Mouse (Mus musculus) erythroblast, embryonic 14.5 days (primary cell): ENCODE measurements around the gene Lifr. TPM values are rescaled to one million over a fixed set of nuclear protein-coding genes. Genes with fewer than 3 reads are reported as not detected.

Experiments
- H3K27me3 ChIP-seq: 2 replicates; pipeline ENCODE4 v1.6.1; 2012; ENCODE audit warnings: inconsistent platforms; ENCODE audit not compliant: control insufficient read depth
- H3K36me3 ChIP-seq: 2 replicates; pipeline ENCODE4 v1.6.1; 2012; ENCODE audit warnings: mild to moderate bottlenecking, inconsistent platforms; ENCODE audit not compliant: control insufficient read depth
- H3K4me1 ChIP-seq: 2 replicates; pipeline ENCODE4 v1.6.1; 2012; ENCODE audit warnings: inconsistent platforms; ENCODE audit not compliant: control insufficient read depth
- H3K4me3 ChIP-seq: replicated peaks from 2 replicates; pipeline ENCODE3; 2012; ENCODE audit warnings: moderate library complexity, mild to moderate bottlenecking, inconsistent platforms
- H3K9me3 ChIP-seq: 2 replicates; pipeline ENCODE4 v1.6.1; 2012; ENCODE audit warnings: low read length, inconsistent platforms, mixed read lengths; ENCODE audit not compliant: control insufficient read depth
- GATA1 ChIP-seq: IDR thresholded peaks from 2 replicates; pipeline ENCODE4 v1.6.1; 2012; ENCODE audit warnings: low read length, inconsistent platforms, mixed read lengths
- TAL1 ChIP-seq: IDR thresholded peaks from 3 replicates; pipeline ENCODE4 v1.6.1; 2012; ENCODE audit warnings: low read length, inconsistent platforms, mixed read lengths
- polyA plus RNA-seq: library from polyadenylated mRNA; stranded (reverse); fragments of >175 nt; gene quantifications from 2 replicates; pipeline ENCODE4 v1.2.3, GENCODE M21; 2012

Lifr gene
- polyA plus RNA-seq, 1 experiment = not detected

GRCm38 (mm10) chr15:7173346-7173745, 82.9 kb downstream of the Lifr start:
- Histone ChIP-seq H3K36me3 (peaks cover 2% of the 10 kb centered on the region; the same call in 1 of the 2 replicates), H3K27me3 (no peaks in the 10 kb centered on the region), H3K4me1 (no peaks in the 10 kb centered on the region), H3K4me3 (no peak overlapping the region), H3K9me3 (no peaks in the 10 kb centered on the region)
- no peak for TF ChIP-seq TAL1
- no peak for TF ChIP-seq GATA1

- TF ChIP-seq GATA1 (no peak), TAL1 (no peak)
- H3K27me3 ChIP-seq = no peaks in the 10 kb centered on the region
- no peaks in the 10 kb centered on the region for H3K9me3 ChIP-seq
- no peaks in the 10 kb centered on the region for H3K4me1 ChIP-seq
- H3K36me3 ChIP-seq = peaks cover 2% of the 10 kb centered on the region; the same call in 1 of the 2 replicates
- H3K4me3 ChIP-seq = no peak overlapping the region
Observed at GRCm38 (mm10) chr15:7173776-7174175, 83.4 kb downstream of the Lifr start.

- Histone ChIP-seq H3K4me1 (no peaks in the 10 kb centered on the region), H3K4me3 (no peak overlapping the region), H3K9me3 (no peaks in the 10 kb centered on the region), H3K36me3 (peaks cover 7% of the 10 kb centered on the region; the same call in 1 of the 2 replicates), H3K27me3 (no peaks in the 10 kb centered on the region)
- TF ChIP-seq TAL1 (no peak), GATA1 (no peak)
Observed at GRCm38 (mm10) chr15:7180576-7180975, 90.2 kb downstream of the Lifr start.

DNA sequence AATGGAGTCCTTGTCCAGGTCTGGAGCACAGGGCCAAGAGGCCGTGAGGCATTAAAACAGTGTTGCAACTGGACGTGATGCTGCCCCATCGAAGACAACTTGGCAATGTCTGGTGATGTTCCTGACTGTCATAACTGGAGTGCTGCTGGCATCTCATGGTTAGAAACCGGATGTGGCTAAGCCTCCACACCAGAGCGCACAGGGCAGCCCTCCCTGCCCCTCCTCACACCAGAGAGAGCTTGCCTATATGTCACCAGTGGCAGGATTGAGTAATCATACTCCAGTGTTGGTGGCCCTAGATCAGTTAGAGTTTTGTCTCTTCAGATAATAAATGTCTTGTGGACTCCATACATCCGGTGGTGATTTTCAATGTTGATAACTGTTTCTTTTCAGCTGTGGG, 97.3 kb downstream of the Lifr start:
- peaks cover 9% of the 10 kb centered on the region; the same call in 1 of the 2 replicates for H3K36me3 ChIP-seq
- no peaks in the 10 kb centered on the region for H3K9me3 ChIP-seq
- no peaks in the 10 kb centered on the region for H3K27me3 ChIP-seq
- no peak overlapping the region for H3K4me3 ChIP-seq
- no peaks in the 10 kb centered on the region for H3K4me1 ChIP-seq
- TF ChIP-seq TAL1 (no peak), GATA1 (no peak)

DNA sequence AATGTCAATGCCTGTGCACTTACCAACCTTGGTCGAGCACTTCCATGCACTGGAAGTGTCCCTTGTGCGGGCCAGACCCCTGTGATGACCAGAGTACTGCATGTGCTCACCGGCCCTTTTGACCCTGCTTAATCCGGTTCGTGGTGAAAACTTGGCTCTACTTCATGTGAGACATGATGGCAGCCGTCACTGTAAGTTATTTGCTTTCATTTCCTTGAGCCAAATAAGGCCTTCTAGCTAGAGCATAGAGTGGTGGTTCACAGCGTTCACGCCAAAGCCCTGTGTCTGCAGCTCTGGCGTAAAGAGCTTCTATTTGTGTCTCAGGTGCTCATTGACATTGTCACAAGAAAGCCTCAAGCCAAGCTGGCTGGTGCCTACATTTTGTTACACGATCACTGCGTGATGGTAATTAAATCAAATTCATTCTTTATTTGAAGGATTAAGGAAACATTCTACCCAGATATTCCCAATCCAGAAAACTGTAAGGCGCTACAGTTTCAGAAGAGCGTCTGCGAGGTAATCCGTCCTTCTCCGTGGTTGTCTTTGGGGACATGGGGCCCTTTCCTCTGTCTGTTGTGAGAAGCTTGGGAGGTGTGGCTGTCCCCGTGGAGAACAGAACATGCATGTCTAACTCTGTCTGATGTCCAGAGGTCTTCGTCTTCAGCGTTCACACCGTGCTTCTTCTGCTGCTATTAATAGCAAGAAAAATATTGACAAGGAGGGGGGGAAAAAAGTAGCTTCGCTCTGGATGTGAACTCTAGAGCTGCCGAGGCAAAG, 99.5 kb downstream of the Lifr start:
- Histone ChIP-seq H3K4me3 (no peak overlapping the region), H3K9me3 (no peaks in the 10 kb centered on the region), H3K27me3 (no peaks in the 10 kb centered on the region), H3K36me3 (peaks cover 9% of the 10 kb centered on the region; the same call in 1 of the 2 replicates), H3K4me1 (no peaks in the 10 kb centered on the region)
- no peak for TF ChIP-seq TAL1
- TF ChIP-seq GATA1 = no peak

- Histone ChIP-seq H3K4me3 (no peak overlapping the region), H3K4me1 (no peaks in the 10 kb centered on the region), H3K36me3 (peaks cover 8% of the 10 kb centered on the region; the same call in 1 of the 2 replicates), H3K9me3 (no peaks in the 10 kb centered on the region), H3K27me3 (no peaks in the 10 kb centered on the region)
- TF ChIP-seq GATA1 (no peak), TAL1 (no peak)
Observed at GRCm38 (mm10) chr15:7191074-7191473, 100.7 kb downstream of the Lifr start.

DNA sequence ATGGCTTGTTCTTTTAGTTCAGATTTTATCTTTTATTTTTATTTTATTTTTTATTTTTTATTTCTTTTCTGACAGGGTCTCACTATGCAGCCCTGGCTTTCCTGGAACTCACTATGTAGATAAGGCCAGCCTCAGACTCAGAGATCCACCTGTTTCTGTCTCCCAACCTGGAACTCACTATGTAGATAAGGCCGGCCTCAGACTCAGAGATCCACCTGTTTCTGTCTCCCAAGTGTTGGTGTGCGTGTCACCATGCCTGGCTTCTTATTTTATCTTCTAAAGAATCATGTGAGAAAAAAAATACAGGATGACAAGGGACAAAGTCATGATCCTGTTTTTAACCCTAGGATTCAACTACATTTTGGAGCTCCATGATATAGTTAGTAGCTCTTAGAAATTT, 102.2 kb downstream of the Lifr start:
- Histone ChIP-seq H3K9me3 (no peaks in the 10 kb centered on the region), H3K4me3 (no peak overlapping the region), H3K4me1 (no peaks in the 10 kb centered on the region), H3K27me3 (no peaks in the 10 kb centered on the region), H3K36me3 (peaks cover 6% of the 10 kb centered on the region; the same call in 1 of the 2 replicates)
- TF ChIP-seq TAL1 (no peak), GATA1 (no peak)

DNA sequence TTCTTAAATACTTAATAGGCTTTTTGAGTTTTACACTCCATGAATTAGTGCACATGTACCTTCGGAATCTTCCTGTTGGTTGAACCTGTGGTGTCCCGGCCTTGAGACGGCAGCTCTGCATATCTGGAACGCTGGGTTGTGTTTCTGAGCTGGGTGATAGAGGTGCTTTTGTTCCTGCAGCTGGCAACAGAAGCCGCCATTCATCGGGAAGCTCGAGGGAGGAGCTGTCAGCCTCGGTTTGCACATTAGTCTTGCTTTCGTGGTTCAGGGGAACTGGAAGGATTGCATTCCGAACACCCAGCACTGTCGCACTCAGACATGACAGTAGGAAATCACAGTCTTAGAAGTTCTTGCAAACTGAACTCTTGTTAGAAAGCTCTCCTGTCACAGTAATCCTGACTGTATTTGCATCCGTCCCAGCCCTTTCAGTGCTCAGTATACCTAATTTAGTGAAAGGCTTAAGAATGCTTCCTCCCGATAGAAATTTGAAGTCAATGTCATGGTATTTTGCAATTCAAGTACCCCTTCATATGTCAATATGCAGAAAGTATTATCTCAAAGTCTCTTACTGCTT, 103.8 kb downstream of the Lifr start:
- Histone ChIP-seq H3K4me3 (no peak overlapping the region), H3K36me3 (peaks cover 6% of the 10 kb centered on the region; the same call in 1 of the 2 replicates), H3K27me3 (no peaks in the 10 kb centered on the region), H3K4me1 (no peaks in the 10 kb centered on the region), H3K9me3 (no peaks in the 10 kb centered on the region)
- TF ChIP-seq TAL1 (no peak), GATA1 (no peak)

GRCm38 (mm10) chr15:7194748-7195221, 104.4 kb downstream of the Lifr start:
- Histone ChIP-seq H3K36me3 (peaks cover 3% of the 10 kb centered on the region; the same call in 1 of the 2 replicates), H3K4me3 (no peak overlapping the region), H3K4me1 (no peaks in the 10 kb centered on the region), H3K27me3 (no peaks in the 10 kb centered on the region), H3K9me3 (no peaks in the 10 kb centered on the region)
- TF ChIP-seq GATA1 (no peak), TAL1 (no peak)
